Mouse (Mus musculus): ENCODE measurements at regions not wholly inside any gene's neighbourhood (a gene's known extent, or its start where the extent isn't known, plus 50 kb on each side); places are given as distances from the start of the nearest gene placed in this dataset.

DNA sequence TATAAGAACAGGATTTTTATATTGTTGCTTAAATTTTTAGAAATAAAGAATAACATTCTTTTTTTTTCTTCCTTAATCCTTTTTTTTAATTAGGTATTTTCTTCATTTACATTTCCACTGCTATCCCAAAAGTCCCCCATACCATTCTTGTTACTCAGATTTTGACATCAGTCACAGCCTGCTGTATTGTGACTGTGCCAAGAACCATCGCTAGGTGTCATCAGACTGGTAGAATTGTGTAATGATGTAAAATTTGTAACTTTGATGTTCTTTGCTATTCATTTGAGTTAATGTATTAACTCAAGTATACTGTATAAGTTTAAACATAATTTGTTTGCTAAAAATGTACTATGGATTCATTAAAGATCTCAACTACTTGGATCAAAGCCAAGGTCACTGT is 465.0 kb downstream of the Arl4a start:
- no peak for DNase-seq
- no peak overlapping the region for H3K27ac ChIP-seq (ENCODE audit: control insufficient read depth, insufficient read depth, low read length)
- H3K27me3 ChIP-seq (ENCODE audit: control insufficient read depth, insufficient read depth, low read length), result no peaks in the 10 kb centered on the region
- H3K4me3 ChIP-seq (ENCODE audit: control insufficient read depth, insufficient read depth, low read length), result no peak overlapping the region
- H3K36me3 ChIP-seq (ENCODE audit: control insufficient read depth, insufficient read depth, low read length), result no peaks in the 10 kb centered on the region
- 87% methylated on average over 1 of the region's 1 CpGs for WGBS
- no peaks in the 10 kb centered on the region for H3K4me1 ChIP-seq (replicated peaks; ENCODE audit: control insufficient read depth, insufficient read depth, low read length)
- TF ChIP-seq POLR2A (IDR thresholded peaks at IDR 0.05; ENCODE audit: control insufficient read depth, extremely low read depth, insufficient read depth, low read length, poor library complexity) (no peak), CTCF (IDR thresholded peaks at IDR 0.05; ENCODE audit: borderline replicate concordance, control insufficient read depth, extremely low read depth, insufficient read depth, low read length, poor library complexity) (no peak)

DNA sequence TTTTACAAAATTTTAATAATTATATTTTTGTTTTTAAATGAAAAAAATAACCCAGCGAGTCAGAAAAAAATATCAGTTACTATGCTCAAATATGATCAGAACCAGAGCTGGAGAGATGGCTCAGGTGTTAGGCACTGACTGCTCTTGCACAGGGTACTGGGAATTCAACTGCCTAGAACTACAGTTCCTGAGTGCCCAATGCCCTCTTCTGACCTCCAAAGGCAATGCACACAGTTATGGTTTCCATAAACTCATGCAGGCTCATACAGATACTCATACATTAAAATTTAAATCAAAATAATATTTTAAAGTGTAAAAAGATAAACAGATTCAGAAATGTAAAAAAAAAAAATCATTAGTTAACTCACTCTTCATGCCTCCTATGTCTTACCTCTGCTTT is 465.7 kb downstream of the Arl4a start:
- TF ChIP-seq POLR2A (IDR thresholded peaks at IDR 0.05; ENCODE audit: control insufficient read depth, extremely low read depth, insufficient read depth, low read length, poor library complexity) (no peak), CTCF (IDR thresholded peaks at IDR 0.05; ENCODE audit: borderline replicate concordance, control insufficient read depth, extremely low read depth, insufficient read depth, low read length, poor library complexity) (no peak)
- WGBS, result 95% methylated on average over 1 of the region's 1 CpGs

DNA sequence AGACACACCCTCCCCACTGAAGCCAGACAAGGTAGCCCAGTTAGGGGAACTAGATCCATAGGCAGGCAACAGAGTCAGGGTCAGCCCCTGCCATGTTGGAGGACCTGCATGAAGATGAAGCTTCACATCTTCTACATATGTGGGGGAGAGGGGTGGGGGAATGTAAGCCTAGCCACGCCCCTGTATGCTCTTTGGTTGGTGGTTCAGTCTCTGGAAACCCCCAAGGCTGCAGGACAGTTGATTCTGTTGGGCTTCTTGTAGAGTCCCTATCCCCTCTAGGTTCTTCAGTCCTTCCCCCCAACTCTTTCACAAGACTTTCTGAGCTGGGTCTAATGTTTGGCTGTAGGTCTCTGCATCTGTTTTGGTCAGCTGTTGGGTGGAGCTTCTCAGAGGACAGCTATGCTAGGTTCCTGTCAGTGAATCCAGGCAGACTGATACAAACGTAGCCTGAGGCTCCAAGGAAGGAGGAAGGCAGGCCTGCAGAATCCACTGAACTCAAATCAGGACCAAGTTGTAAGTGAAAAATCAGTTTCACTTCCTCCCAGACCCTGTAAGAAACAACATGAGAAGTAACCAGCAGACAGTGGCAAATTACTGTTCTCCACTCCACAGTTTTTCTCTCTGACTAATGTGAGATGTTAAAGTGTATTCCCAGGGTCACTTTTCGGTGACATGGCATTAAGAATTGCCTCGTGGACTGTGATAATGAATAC is 476.9 kb downstream of the Arl4a start:
- no peak for TF ChIP-seq CTCF (IDR thresholded peaks at IDR 0.05; ENCODE audit: borderline replicate concordance, control insufficient read depth, extremely low read depth, insufficient read depth, low read length, poor library complexity)
- TF ChIP-seq POLR2A (IDR thresholded peaks at IDR 0.05; ENCODE audit: control insufficient read depth, extremely low read depth, insufficient read depth, low read length, poor library complexity), result no peak
- H3K36me3 ChIP-seq (ENCODE audit: control insufficient read depth, insufficient read depth, low read length), result no peaks in the 10 kb centered on the region
- DNase-seq, result no peak
- WGBS, result 63% methylated on average over 4 of the region's 4 CpGs
- H3K4me1 ChIP-seq (replicated peaks; ENCODE audit: control insufficient read depth, insufficient read depth, low read length), result no peaks in the 10 kb centered on the region
- no peaks in the 10 kb centered on the region for H3K27me3 ChIP-seq (ENCODE audit: control insufficient read depth, insufficient read depth, low read length)
- H3K27ac ChIP-seq (ENCODE audit: control insufficient read depth, insufficient read depth, low read length), result no peak overlapping the region
- H3K4me3 ChIP-seq (ENCODE audit: control insufficient read depth, insufficient read depth, low read length), result no peak overlapping the region

More for the DNA sequence above, 465.7 kb downstream of the Arl4a start:
- Histone ChIP-seq H3K27me3 (ENCODE audit: control insufficient read depth, insufficient read depth, low read length) (no peaks in the 10 kb centered on the region), H3K4me3 (ENCODE audit: control insufficient read depth, insufficient read depth, low read length) (no peak overlapping the region), H3K27ac (ENCODE audit: control insufficient read depth, insufficient read depth, low read length) (no peak overlapping the region), H3K4me1 (replicated peaks; ENCODE audit: control insufficient read depth, insufficient read depth, low read length) (no peaks in the 10 kb centered on the region), H3K36me3 (ENCODE audit: control insufficient read depth, insufficient read depth, low read length) (no peaks in the 10 kb centered on the region)
- DNase-seq, result no peak

DNA sequence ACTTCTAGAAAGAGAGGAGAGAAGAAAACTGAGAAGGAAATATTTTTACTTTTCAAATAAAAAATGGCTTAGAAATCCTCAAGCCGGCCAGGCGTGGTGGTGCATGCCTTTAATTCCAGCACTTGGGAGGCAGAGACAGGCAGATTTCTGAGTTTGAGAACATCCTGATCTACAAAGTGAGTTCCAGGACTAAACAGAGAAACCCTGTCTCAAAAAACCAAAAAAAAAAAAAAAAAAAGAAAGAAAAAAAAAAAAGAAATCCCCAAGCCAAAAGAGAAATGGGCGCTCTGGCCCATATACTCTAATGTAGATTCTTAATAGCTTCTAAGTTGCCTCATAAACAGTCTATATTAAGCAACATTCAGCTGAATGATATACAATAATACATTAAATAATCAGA is 479.3 kb downstream of the Arl4a start:
- no peak for DNase-seq

DNA sequence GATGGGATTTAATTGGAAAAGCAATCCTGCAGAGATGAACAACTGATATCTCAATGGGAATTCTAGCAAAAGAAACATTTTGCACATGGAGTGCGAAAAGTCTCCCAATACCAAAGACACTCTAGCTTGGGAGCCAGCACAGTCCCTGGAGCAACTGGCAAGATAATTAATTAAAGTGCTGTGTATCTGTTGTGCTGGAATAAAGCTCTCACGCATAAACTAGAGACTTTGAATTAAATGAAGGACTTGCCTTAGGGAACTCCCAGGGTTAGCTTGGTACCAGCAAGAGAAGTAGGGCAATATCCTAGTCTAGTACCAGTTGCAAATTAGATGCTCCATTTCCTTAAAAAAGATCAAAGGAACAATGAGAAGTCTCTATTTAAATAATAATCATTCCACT is 501.5 kb downstream of the Arl4a start:
- Histone ChIP-seq H3K4me3 (ENCODE audit: control insufficient read depth, insufficient read depth, low read length) (no peak overlapping the region), H3K36me3 (ENCODE audit: control insufficient read depth, insufficient read depth, low read length) (no peaks in the 10 kb centered on the region), H3K27me3 (ENCODE audit: control insufficient read depth, insufficient read depth, low read length) (no peaks in the 10 kb centered on the region), H3K4me1 (replicated peaks; ENCODE audit: control insufficient read depth, insufficient read depth, low read length) (no peaks in the 10 kb centered on the region), H3K27ac (ENCODE audit: control insufficient read depth, insufficient read depth, low read length) (no peak overlapping the region)
- TF ChIP-seq POLR2A (IDR thresholded peaks at IDR 0.05; ENCODE audit: control insufficient read depth, extremely low read depth, insufficient read depth, low read length, poor library complexity), result no peak
- no peak for TF ChIP-seq CTCF (IDR thresholded peaks at IDR 0.05; ENCODE audit: borderline replicate concordance, control insufficient read depth, extremely low read depth, insufficient read depth, low read length, poor library complexity)
- 94% methylated on average over 2 of the region's 2 CpGs for WGBS
- DNase-seq, result no peak

More for the DNA sequence above, 479.3 kb downstream of the Arl4a start:
- 97% methylated on average over 3 of the region's 3 CpGs for WGBS
- H3K36me3 ChIP-seq (ENCODE audit: control insufficient read depth, insufficient read depth, low read length), result no peaks in the 10 kb centered on the region
- H3K4me3 ChIP-seq (ENCODE audit: control insufficient read depth, insufficient read depth, low read length), result no peak overlapping the region
- H3K27ac ChIP-seq (ENCODE audit: control insufficient read depth, insufficient read depth, low read length), result no peak overlapping the region
- TF ChIP-seq POLR2A (IDR thresholded peaks at IDR 0.05; ENCODE audit: control insufficient read depth, extremely low read depth, insufficient read depth, low read length, poor library complexity) (no peak), CTCF (IDR thresholded peaks at IDR 0.05; ENCODE audit: borderline replicate concordance, control insufficient read depth, extremely low read depth, insufficient read depth, low read length, poor library complexity) (no peak)
- no peaks in the 10 kb centered on the region for H3K4me1 ChIP-seq (replicated peaks; ENCODE audit: control insufficient read depth, insufficient read depth, low read length)
- H3K27me3 ChIP-seq (ENCODE audit: control insufficient read depth, insufficient read depth, low read length), result no peaks in the 10 kb centered on the region

DNA sequence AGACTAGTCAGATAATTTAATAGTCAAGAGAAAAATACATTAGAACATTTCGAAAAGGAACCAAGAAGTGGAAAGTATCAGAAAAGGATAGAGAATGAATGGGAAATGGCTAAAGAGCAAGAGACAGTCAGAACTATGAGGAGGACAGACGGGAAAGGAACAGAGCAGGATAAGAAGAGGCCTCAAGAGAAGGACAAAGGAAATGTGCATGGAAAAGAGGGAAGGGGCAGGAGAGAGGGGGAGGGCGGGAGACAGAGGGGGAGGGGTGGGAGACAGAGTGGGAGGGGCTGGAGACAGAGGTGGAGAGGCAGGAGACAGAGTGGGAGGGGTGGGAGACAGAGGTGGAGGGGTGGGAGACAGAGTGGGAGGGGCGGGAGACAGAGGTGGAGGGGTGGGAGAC is 509.7 kb downstream of the Arl4a start:
- WGBS, result 80% methylated on average over 4 of the region's 4 CpGs
- no peaks in the 10 kb centered on the region for H3K27me3 ChIP-seq (ENCODE audit: control insufficient read depth, insufficient read depth, low read length)
- no peak overlapping the region for H3K27ac ChIP-seq (ENCODE audit: control insufficient read depth, insufficient read depth, low read length)

DNA sequence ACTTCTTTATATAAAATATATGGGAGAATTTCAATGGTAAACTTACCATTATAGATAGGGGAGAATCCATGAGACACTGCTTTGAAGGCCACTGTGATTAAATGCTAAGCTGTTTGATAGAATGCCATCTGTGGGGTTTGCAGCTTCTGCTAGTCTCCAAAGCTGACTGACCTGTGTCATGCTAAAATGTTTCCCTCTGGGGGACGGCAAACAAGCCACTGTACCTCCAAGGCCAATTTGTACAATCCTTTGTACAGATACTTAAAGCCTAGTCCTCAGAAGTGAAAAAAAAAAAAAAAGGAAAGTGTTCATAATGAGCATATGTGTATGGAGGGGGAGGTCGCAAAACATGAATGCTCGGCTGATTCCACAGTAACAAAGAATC is 510.6 kb downstream of the Arl4a start:
- WGBS, result 91% methylated on average over 3 of the region's 3 CpGs
- H3K4me1 ChIP-seq (replicated peaks; ENCODE audit: control insufficient read depth, insufficient read depth, low read length), result no peaks in the 10 kb centered on the region
- no peaks in the 10 kb centered on the region for H3K36me3 ChIP-seq (ENCODE audit: control insufficient read depth, insufficient read depth, low read length)
- H3K4me3 ChIP-seq (ENCODE audit: control insufficient read depth, insufficient read depth, low read length), result no peak overlapping the region
- DNase-seq, result no peak
- TF ChIP-seq CTCF (IDR thresholded peaks at IDR 0.05; ENCODE audit: borderline replicate concordance, control insufficient read depth, extremely low read depth, insufficient read depth, low read length, poor library complexity) (no peak), POLR2A (IDR thresholded peaks at IDR 0.05; ENCODE audit: control insufficient read depth, extremely low read depth, insufficient read depth, low read length, poor library complexity) (no peak)
- no peaks in the 10 kb centered on the region for H3K27me3 ChIP-seq (ENCODE audit: control insufficient read depth, insufficient read depth, low read length)
- no peak overlapping the region for H3K27ac ChIP-seq (ENCODE audit: control insufficient read depth, insufficient read depth, low read length)

More for the DNA sequence above, 509.7 kb downstream of the Arl4a start:
- TF ChIP-seq POLR2A (IDR thresholded peaks at IDR 0.05; ENCODE audit: control insufficient read depth, extremely low read depth, insufficient read depth, low read length, poor library complexity), result no peak
- TF ChIP-seq CTCF (IDR thresholded peaks at IDR 0.05; ENCODE audit: borderline replicate concordance, control insufficient read depth, extremely low read depth, insufficient read depth, low read length, poor library complexity), result no peak
- Histone ChIP-seq H3K4me1 (replicated peaks; ENCODE audit: control insufficient read depth, insufficient read depth, low read length) (no peaks in the 10 kb centered on the region), H3K36me3 (ENCODE audit: control insufficient read depth, insufficient read depth, low read length) (no peaks in the 10 kb centered on the region), H3K4me3 (ENCODE audit: control insufficient read depth, insufficient read depth, low read length) (no peak overlapping the region)
- no peak for DNase-seq

All from thymus, adult 2 months (tissue).